Mouse (Mus musculus) thymus, postnatal 25 days (tissue): ENCODE data around the gene Atp5e.

Experiments used
- DNase-seq: peaks from one replicate; pipeline ENCODE4 v3.0.0; 2022

Atp5e gene

GRCm38 (mm10) chr2:174446492-174446891, 17.4 kb downstream of the Atp5e start:
- no peak for DNase-seq

GRCm38 (mm10) chr2:174445018-174445417, 18.9 kb downstream of the Atp5e start:
- no peak for DNase-seq

- no peak for DNase-seq
Observed at GRCm38 (mm10) chr2:174444359-174444758, 19.5 kb downstream of the Atp5e start.

- no peak for DNase-seq
Observed at GRCm38 (mm10) chr2:174443046-174443445, 20.9 kb downstream of the Atp5e start.

GRCm38 (mm10) chr2:174442460-174442859, 21.4 kb downstream of the Atp5e start:
- peak; percentile 22 for DNase-seq

GRCm38 (mm10) chr2:174441898-174442297, 22.0 kb downstream of the Atp5e start:
- DNase-seq: no peak

GRCm38 (mm10) chr2:174439961-174440360, 23.9 kb downstream of the Atp5e start:
- no peak for DNase-seq

- no peak for DNase-seq
Observed at GRCm38 (mm10) chr2:174439450-174439838, 24.5 kb downstream of the Atp5e start.

- DNase-seq: peak; percentile 63
Observed at GRCm38 (mm10) chr2:174438737-174439449, 25.0 kb downstream of the Atp5e start, which contains the start of gene Ctsz. Gene Ctsz (minus strand): TSS chr2:174439039.

- DNase-seq: no peak
Observed at GRCm38 (mm10) chr2:174438181-174438580, 25.7 kb downstream of the Atp5e start.

- no peak for DNase-seq
Observed at GRCm38 (mm10) chr2:174437697-174437982, 26.3 kb downstream of the Atp5e start.

GRCm38 (mm10) chr2:174436916-174437696, 26.8 kb downstream of the Atp5e start:
- DNase-seq: no peak

- DNase-seq: no peak
Observed at GRCm38 (mm10) chr2:174436076-174436701, 27.7 kb downstream of the Atp5e start.

GRCm38 (mm10) chr2:174434943-174435342, 29.0 kb downstream of the Atp5e start:
- DNase-seq: no peak

- no peak for DNase-seq
Observed at GRCm38 (mm10) chr2:174428996-174429591, 34.8 kb downstream of the Atp5e start.

GRCm38 (mm10) chr2:174428076-174428835, 35.6 kb downstream of the Atp5e start:
- DNase-seq: no peak

- no peak for DNase-seq
Observed at GRCm38 (mm10) chr2:174426856-174427255, 37.0 kb downstream of the Atp5e start.

- DNase-seq: no peak
Observed at GRCm38 (mm10) chr2:174424301-174425085, 39.4 kb downstream of the Atp5e start.

- DNase-seq: no peak
Observed at GRCm38 (mm10) chr2:174421107-174421506, 42.8 kb downstream of the Atp5e start.

- peak; percentile 95 for DNase-seq
Observed at GRCm38 (mm10) chr2:174415731-174416310, 48.1 kb downstream of the Atp5e start, which contains the start of gene Nelfcd. Gene Nelfcd (plus strand): TSS chr2:174415804.

- no peak for DNase-seq
Observed at GRCm38 (mm10) chr2:174415001-174415730, 48.7 kb downstream of the Atp5e start.
